Mouse (Mus musculus) lung, adult 2 months (tissue): ENCODE measurements around the gene Ppp1r17.

Experiments
- CTCF ChIP-seq: fragments of 200-500 bp; IDR thresholded peaks from 2 replicates; pipeline ENCODE4 v1.5.1; 2011; ENCODE audit warnings: mild to moderate bottlenecking, low read length, control low read depth; ENCODE audit not compliant: insufficient read depth
- POLR2A ChIP-seq: fragments of 200-500 bp; IDR thresholded peaks from 2 replicates; pipeline ENCODE4 v1.6.1; 2011; ENCODE audit warnings: low read depth, mild to moderate bottlenecking, control low read depth, low read length, borderline replicate concordance; ENCODE audit errors: extremely low read depth

DNA sequence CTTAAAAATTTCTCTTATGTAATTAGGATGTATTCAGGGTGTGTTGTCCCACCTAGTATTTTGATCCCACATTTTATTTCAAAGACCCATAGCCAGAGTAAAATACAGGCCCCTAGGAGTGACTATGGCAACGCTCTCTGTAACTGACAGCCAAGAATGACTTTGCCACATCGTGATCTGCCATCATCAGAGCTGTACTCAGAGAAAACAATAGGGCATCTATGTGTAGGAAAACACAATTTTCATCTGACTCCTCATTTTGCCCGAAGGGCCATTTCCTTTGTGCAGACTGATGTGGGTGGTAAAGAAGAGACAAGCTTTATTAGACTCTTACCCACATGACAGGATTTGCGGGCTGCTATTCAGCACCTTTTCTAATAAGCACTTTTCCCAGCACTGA is 8.6 kb upstream of the Ppp1r17 start:
- TF ChIP-seq CTCF (no peak), POLR2A (no peak)
